Mouse (Mus musculus) CH12.LX (cell line): ENCODE measurements around the gene Lpar1.

Experiments
- HCFC1 ChIP-seq: IDR thresholded peaks from 2 replicates; pipeline ENCODE4 v1.6.1; 2012; ENCODE audit warnings: low read depth, mild to moderate bottlenecking, inconsistent platforms, low read length, improper control_type of control experiment
- KAT2A ChIP-seq: IDR thresholded peaks from 2 replicates; pipeline ENCODE4 v1.6.1; 2012; ENCODE audit warnings: low read length, improper control_type of control experiment, inconsistent platforms; ENCODE audit not compliant: insufficient replicate concordance
- MAX ChIP-seq: IDR thresholded peaks from 2 replicates; pipeline ENCODE4 v1.6.1; 2011; ENCODE audit warnings: low read length, improper control_type of control experiment
- POLR2AphosphoS2 ChIP-seq: IDR thresholded peaks from 2 replicates; pipeline ENCODE4 v1.6.1; 2011; ENCODE audit warnings: low read depth, low read length, improper control_type of control experiment

DNA sequence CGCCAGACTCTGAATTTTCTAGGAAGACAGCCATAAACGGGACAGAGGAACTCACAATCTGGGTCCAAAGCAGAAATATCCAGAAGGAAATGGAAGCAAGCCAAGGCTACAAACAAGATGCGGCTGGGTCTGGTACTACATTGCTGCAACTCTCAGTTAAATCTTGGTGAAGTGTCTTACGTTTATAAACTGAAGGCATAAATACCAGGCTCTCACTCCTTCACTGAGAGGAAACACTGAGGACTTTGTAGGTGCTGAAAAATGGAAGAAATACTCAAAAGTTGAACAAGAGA lies 6.5 kb downstream of the Lpar1 start:
- TF ChIP-seq HCFC1 (no peak), MAX (no peak), POLR2AphosphoS2 (no peak), KAT2A (no peak)
